Mouse (Mus musculus): ENCODE measurements around the gene Pepd. TPM values are rescaled to one million over a fixed set of nuclear protein-coding genes. Genes with fewer than 3 reads are reported as not detected.

The Pepd gene
- polyA plus RNA-seq, 1 experiment, result 39.3 TPM

- peak overlapping the region; percentile 63 for H3K27ac ChIP-seq (ENCODE audit: insufficient read depth, low read length)
- no peaks in the 10 kb centered on the region for H3K4me1 ChIP-seq (ENCODE audit: control insufficient read depth, insufficient read depth, low read length)
- no peak overlapping the region for H3K4me3 ChIP-seq (ENCODE audit: insufficient read depth, low read length)
- TF ChIP-seq CTCF (IDR thresholded peaks at IDR 0.05; ENCODE audit: extremely low read depth, insufficient read depth, low read length) (no peak), POLR2A (IDR thresholded peaks at IDR 0.05; ENCODE audit: extremely low read depth, insufficient read depth, low read length) (no peak)
These were observed 168.7 kb downstream of the Pepd start for GRCm38 (mm10) chr7:35080843-35081338.

GRCm38 (mm10) chr7:35081406-35082104 is 169.4 kb downstream of the Pepd start:
- H3K4me1 ChIP-seq (ENCODE audit: control insufficient read depth, insufficient read depth, low read length), result no peaks in the 10 kb centered on the region
- no peak overlapping the region for H3K4me3 ChIP-seq (ENCODE audit: insufficient read depth, low read length)
- H3K27ac ChIP-seq (ENCODE audit: insufficient read depth, low read length), result peak overlapping the region; percentile 63; the same call in 1 of the 2 replicates
- no peak for TF ChIP-seq CTCF (IDR thresholded peaks at IDR 0.05; ENCODE audit: extremely low read depth, insufficient read depth, low read length)
- no peak for TF ChIP-seq POLR2A (IDR thresholded peaks at IDR 0.05; ENCODE audit: extremely low read depth, insufficient read depth, low read length)

GRCm38 (mm10) chr7:35084565-35085360 is 172.6 kb downstream of the Pepd start:
- TF ChIP-seq CTCF (IDR thresholded peaks at IDR 0.05; ENCODE audit: extremely low read depth, insufficient read depth, low read length) (no peak), POLR2A (IDR thresholded peaks at IDR 0.05; ENCODE audit: extremely low read depth, insufficient read depth, low read length) (no peak)
- Histone ChIP-seq H3K27ac (ENCODE audit: insufficient read depth, low read length) (no peak overlapping the region), H3K4me3 (ENCODE audit: insufficient read depth, low read length) (no peak overlapping the region), H3K4me1 (ENCODE audit: control insufficient read depth, insufficient read depth, low read length) (no peaks in the 10 kb centered on the region)

- Histone ChIP-seq H3K27ac (ENCODE audit: insufficient read depth, low read length) (no peak overlapping the region), H3K4me3 (ENCODE audit: insufficient read depth, low read length) (no peak overlapping the region), H3K4me1 (ENCODE audit: control insufficient read depth, insufficient read depth, low read length) (no peaks in the 10 kb centered on the region)
- TF ChIP-seq CTCF (IDR thresholded peaks at IDR 0.05; ENCODE audit: extremely low read depth, insufficient read depth, low read length) (no peak), POLR2A (IDR thresholded peaks at IDR 0.05; ENCODE audit: extremely low read depth, insufficient read depth, low read length) (no peak)
These were observed 174.2 kb downstream of the Pepd start for GRCm38 (mm10) chr7:35086271-35086861.

- Histone ChIP-seq H3K4me3 (ENCODE audit: insufficient read depth, low read length) (no peak overlapping the region), H3K27ac (ENCODE audit: insufficient read depth, low read length) (no peak overlapping the region), H3K4me1 (ENCODE audit: control insufficient read depth, insufficient read depth, low read length) (no peaks in the 10 kb centered on the region; the same call in 1 of the 2 replicates)
- TF ChIP-seq POLR2A (IDR thresholded peaks at IDR 0.05; ENCODE audit: extremely low read depth, insufficient read depth, low read length), result no peak
- TF ChIP-seq CTCF (IDR thresholded peaks at IDR 0.05; ENCODE audit: extremely low read depth, insufficient read depth, low read length), result no peak
These were observed 178.4 kb downstream of the Pepd start for GRCm38 (mm10) chr7:35090550-35090949.

Other genes starting within 250 kb of the Pepd start
- 11.9 and 12.0 TPM in 2 replicates for gene Chst8, start 99.7 kb upstream of the Pepd start, polyA plus RNA-seq (2012; rRNA removed)
- 25.8 and 27.7 TPM in 2 replicates for gene Cebpg, start 144.2 kb downstream of the Pepd start, polyA plus RNA-seq (2012; rRNA removed)
- gene Cebpa, start 206.9 kb downstream of the Pepd start, polyA plus RNA-seq (2012; rRNA removed), result 6.5 and 7.9 TPM in 2 replicates

All from cortical plate, adult 2 months (tissue).